Mouse (Mus musculus) heart, postnatal 0 days (tissue): ENCODE measurements at regions not wholly inside any gene's neighbourhood (a gene's known extent, or its start where the extent isn't known, plus 50 kb on each side); places are given as distances from the start of the nearest gene placed in this dataset.

Source experiments
- CTCF ChIP-seq: IDR thresholded peaks from 2 replicates; pipeline ENCODE4 v1.5.1; 2016; ENCODE audit warnings: antibody characterized with exemption, control low read depth, low read depth
- EP300 ChIP-seq: IDR thresholded peaks from 2 replicates; pipeline ENCODE4 v1.6.1; 2016; ENCODE audit warnings: antibody characterized with exemption, low read depth

- TF ChIP-seq CTCF (no peak), EP300 (no peak)
Measured at GRCm38 (mm10) chrX:130708929-130709328, 959.4 kb downstream of the Diaph2 start.
